Mouse (Mus musculus): Measurements from ENCODE around the gene Gpx4.
"Not testable (repeated sequence)": the region's sequence is repeated elsewhere in the genome, so short reads cannot be mapped to it uniquely, and the experiment has no call there.

The Gpx4 gene

GRCm38 (mm10) chr10:80023758-80024157, 23.2 kb upstream of the Gpx4 start:
- DNase-seq (ENCODE audit: low spot score), result no peak

GRCm38 (mm10) chr10:80024229-80025043, 22.5 kb upstream of the Gpx4 start:
- no peak for DNase-seq (ENCODE audit: low spot score)

GRCm38 (mm10) chr10:80025044-80025347, 22.0 kb upstream of the Gpx4 start:
- no peak for DNase-seq (ENCODE audit: low spot score)

GRCm38 (mm10) chr10:80025463-80025862, 21.5 kb upstream of the Gpx4 start:
- no peak for DNase-seq (ENCODE audit: low spot score)

- no peak for DNase-seq (ENCODE audit: low spot score)
These were observed 21.1 kb upstream of the Gpx4 start for GRCm38 (mm10) chr10:80025889-80026288.

- no peak for DNase-seq (ENCODE audit: low spot score)
These were observed 19.1 kb upstream of the Gpx4 start for GRCm38 (mm10) chr10:80027681-80028520.

- DNase-seq (ENCODE audit: low spot score), result no peak
These were observed 18.5 kb upstream of the Gpx4 start for GRCm38 (mm10) chr10:80028521-80028846.

GRCm38 (mm10) chr10:80030191-80030590, 16.8 kb upstream of the Gpx4 start:
- no peak for DNase-seq (ENCODE audit: low spot score)

- DNase-seq (ENCODE audit: low spot score), result no peak
These were observed 16.2 kb upstream of the Gpx4 start for GRCm38 (mm10) chr10:80030736-80031135.

GRCm38 (mm10) chr10:80032799-80033480, 14.0 kb upstream of the Gpx4 start:
- DNase-seq (ENCODE audit: low spot score), result peak; percentile 66

- DNase-seq (ENCODE audit: low spot score), result no peak
These were observed 13.2 kb upstream of the Gpx4 start for GRCm38 (mm10) chr10:80033511-80034391.

GRCm38 (mm10) chr10:80035148-80035547, 11.8 kb upstream of the Gpx4 start:
- no peak for DNase-seq (ENCODE audit: low spot score)

GRCm38 (mm10) chr10:80035686-80036085, 11.3 kb upstream of the Gpx4 start:
- DNase-seq (ENCODE audit: low spot score), result no peak

GRCm38 (mm10) chr10:80036832-80037231, 10.1 kb upstream of the Gpx4 start:
- DNase-seq (ENCODE audit: low spot score), result no peak

- peak; percentile 98 for DNase-seq (ENCODE audit: low spot score)
These were observed 7.4 kb upstream of the Gpx4 start, which contains the start of gene Polr2e for GRCm38 (mm10) chr10:80039559-80039979. Polr2e (minus strand) TSS chr10:80039795.

- DNase-seq (ENCODE audit: low spot score), result not testable (repeated sequence)
These were observed 5.4 kb upstream of the Gpx4 start for GRCm38 (mm10) chr10:80041409-80042060.

GRCm38 (mm10) chr10:80044087-80044486, 2.9 kb upstream of the Gpx4 start:
- DNase-seq (ENCODE audit: low spot score), result no peak

GRCm38 (mm10) chr10:80045364-80045763, 1.6 kb upstream of the Gpx4 start:
- not testable (repeated sequence) for DNase-seq (ENCODE audit: low spot score)

- DNase-seq (ENCODE audit: low spot score), result no peak
These were observed 1.2 kb upstream of the Gpx4 start for GRCm38 (mm10) chr10:80045766-80046165.

- DNase-seq (ENCODE audit: low spot score), result no peak
These were observed 1.4 kb downstream of the Gpx4 start for GRCm38 (mm10) chr10:80048396-80048795.

- DNase-seq (ENCODE audit: low spot score), result no peak
These were observed 1.9 kb downstream of the Gpx4 start for GRCm38 (mm10) chr10:80048834-80049233.
